Mouse (Mus musculus) heart, postnatal 25 days (tissue): ENCODE data around the gene Pikfyve. TPM values are rescaled to one million over a fixed set of nuclear protein-coding genes. Genes with fewer than 3 reads are reported as not detected.

Source experiments
- DNase-seq: peaks from one replicate; pipeline ENCODE4 v3.0.0; 2022; ENCODE audit warnings: low spot score
- intact Hi-C: fragments of 180-260 bp; cut with DNase I; formaldehyde crosslinking; loops from one replicate; pipeline ENCODE4 v1.15.1; 2025
- total RNA-seq, 2 experiments: library from RNA; stranded (reverse); gene quantifications; 2 replicates each; pipeline ENCODE4 v1.2.3; 2021

Gene Pikfyve
- total RNA-seq = 10 to 100 TPM; 10.5 to 11.2 TPM

DNA sequence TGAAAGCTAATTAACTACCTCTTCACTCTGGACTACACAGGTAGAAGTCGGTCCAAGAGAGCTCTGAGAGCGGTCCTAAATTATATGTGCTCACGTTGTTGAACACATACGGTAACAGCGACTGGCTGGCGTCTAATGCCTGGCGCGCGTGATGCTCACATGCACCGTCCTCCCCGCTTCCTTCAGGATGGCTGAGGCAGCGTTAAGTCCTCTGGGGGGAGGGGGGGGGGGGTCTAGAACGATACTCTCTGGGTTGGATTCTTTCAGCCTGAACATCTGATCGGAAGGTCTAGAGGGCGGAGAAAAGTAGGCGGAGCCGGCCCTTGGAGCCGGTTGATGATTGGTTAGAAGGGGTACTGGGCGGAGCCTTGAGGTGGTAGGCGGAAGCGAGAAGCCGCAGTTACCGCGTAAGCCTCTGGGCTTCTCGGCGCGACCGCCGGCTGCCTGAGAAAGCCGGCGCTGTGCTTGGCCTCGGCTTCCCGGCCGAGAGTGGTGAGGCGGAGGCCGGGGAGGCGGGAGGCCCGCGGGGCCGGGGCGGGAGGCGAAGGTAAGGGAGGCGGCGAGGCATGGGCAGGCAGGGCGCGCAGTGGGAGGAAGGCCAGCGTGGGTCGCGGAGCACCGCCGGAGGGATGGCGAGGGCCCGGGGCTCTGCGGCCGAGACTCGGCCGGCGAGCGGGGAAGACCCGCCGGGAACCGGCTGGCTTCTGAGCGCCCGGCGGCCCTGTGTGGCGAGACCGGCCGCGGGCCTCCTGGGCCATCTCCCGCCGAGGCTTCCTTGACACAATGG is at the start of gene Pikfyve, which contains the start of gene Idh1:
Pikfyve (plus strand) TSS at position 397 of the 787 bp plus-strand sequence.
Idh1 (minus strand) TSS at position 214 of the 787 bp plus-strand sequence.
- intact Hi-C loops = no loop called here

DNA sequence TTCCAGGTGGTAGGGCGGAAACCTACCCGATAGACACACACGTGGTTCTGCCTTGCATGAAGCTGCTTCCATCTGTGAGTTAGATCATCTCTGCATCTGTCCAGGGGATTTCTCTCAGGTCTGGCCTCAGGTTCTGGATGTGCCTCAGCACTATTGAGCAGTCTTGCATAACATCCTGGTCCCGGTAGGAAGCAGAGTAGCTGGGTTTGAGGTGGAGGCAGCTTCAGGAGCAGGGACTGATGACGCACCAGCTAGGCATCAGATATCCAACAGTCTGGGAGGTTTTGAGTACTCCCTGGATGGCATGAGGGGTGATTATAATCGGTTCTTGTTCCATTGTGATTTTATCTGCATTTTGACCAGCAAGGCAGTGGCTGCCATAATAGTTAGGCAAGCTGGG is 48.9 kb upstream of the Pikfyve start:
- intact Hi-C loops = no loop called here
- DNase-seq = no peak

More for the DNA sequence above, at the start of gene Pikfyve, which contains the start of gene Idh1:
- peak; percentile 94 for DNase-seq

DNA sequence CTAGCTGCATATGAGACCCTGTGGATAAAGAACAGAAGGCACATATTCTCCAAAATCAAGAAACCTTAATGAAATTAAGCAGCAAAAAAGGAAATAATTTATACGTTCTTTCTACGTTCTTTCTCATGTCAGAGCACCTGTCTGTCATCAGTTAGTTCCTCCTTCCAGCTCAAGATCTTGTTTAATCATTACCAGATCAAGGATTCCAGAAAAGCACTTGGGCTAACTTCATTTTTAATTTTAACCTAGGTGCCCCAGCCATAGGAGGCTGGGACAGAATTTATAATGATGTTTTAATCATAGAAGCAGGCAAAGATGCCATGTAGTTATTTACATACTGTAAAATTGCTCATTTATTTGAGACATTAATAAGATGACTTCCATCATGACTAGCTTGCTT is 41.7 kb upstream of the Pikfyve start:
- DNase-seq = no peak
- intact Hi-C loops = no loop called here

DNA sequence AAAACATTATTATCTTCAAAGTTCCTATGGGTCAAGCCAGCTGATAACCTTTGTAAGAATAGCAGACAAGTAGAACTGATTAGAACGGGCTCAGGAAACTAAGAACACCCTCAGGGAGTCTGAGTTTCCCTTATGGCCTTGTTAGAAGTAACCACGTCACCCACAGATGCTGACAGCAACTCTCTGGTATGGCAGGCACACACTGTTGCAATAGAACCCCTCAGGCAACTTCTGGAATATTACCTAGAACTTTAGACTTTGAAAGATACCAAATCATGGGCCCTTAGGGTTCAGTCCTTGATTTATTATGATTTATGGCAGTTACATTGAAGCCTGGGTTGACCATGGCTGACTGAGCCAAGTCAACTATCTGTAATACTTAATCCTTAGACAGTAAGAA is 39.9 kb upstream of the Pikfyve start:
- DNase-seq = no peak
- intact Hi-C loops = no loop called here

DNA sequence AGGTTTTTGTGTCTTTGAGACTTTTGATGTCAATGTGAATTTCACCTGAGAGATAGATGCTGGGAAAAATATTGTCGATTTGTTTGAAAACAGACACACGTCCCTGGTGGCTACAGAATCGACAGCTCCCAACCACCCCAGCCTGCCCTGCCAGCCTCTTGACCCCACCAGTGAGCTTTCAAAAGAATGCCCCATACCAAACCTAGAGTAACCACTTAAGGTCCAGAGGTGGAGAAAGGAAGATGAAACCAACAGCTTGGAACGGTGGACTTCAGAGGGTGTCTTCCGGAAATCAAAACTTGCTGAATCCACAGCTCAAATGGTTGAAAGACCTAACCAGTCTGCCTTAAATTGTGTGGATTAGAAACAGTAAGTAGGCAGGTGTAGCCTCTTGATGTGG is 39.2 kb upstream of the Pikfyve start:
- intact Hi-C loops = no loop called here
- no peak for DNase-seq

DNA sequence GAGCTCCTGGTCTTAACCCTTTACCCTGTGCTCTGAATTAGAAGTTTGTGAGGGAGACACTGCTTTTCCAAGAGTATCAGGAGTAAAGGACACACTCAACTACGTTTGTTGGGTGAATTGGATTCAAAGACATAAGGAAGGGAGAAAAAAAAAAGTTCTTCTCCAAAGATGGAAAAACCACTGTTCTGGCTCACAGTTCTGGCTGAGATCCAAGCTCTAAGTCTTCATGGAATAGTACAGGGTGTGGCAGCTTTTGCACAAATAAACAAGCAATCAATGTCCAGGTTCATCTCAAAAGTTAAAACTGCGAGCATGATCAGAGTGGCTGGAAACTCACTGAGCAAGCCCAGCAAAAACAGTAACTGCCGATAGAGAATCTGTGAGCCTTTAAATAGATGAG is 38.5 kb upstream of the Pikfyve start:
- intact Hi-C loops = no loop called here
- DNase-seq = no peak

DNA sequence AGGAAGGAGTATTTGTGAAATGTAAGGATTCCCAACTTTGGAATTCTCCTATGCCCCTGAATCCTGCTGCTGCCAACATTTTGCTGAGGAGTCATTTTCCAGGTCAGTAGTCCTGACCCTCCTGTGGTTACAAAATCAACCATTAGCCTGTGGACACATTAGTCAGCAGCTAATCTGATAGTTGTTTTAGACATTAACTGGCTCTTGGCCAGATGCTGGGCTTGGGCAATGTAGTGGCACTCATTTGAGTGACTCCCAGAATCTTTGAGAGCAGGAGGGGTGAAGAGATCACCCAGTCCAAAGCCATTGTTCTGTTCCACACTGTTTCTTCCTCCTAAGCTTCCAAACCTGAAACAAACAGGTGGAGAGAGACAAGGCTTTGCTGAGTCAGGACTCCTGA is 31.7 kb upstream of the Pikfyve start:
- intact Hi-C loops = no loop called here

DNA sequence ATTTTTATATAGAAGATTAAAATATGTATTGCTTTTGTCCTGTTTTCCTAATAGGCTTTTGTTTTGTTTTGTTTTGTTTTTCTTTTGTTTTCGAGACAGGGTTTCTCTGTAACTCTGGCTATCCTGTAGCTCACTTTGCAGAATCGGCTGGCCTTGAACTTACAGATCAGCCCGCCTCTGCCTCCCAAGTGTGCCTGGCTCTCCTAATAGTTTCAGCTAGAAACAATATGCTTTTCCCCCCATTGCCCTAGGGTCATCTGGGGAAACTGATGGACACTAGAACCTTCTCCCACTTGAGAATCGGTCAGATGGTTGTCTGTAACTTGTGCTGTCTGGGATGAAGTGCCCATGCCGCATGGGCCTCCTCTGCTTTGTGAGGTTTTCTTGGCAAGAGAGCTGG is 30.4 kb upstream of the Pikfyve start:
- no peak for DNase-seq
- intact Hi-C loops = no loop called here

More for the DNA sequence above, 31.7 kb upstream of the Pikfyve start:
- DNase-seq = no peak

DNA sequence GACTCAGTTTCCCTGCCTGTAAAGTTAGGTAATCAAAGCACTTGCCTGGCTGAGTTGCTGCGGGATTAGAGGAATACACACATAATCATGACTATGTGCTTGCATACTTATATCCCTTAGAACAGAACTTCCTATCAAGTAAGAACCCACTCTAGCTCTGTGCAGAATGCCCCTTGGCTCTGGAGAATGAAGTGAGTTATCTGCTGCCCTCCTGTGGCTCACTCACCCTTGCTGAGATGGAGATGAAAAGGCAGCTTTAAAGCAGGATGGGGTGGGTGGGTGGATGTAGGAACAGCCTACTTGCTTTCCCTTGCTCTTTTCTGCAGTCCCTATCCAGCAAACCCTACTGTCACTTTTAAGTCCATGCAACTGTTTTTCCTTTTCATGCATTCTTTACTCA is 24.3 kb upstream of the Pikfyve start:
- intact Hi-C loops = no loop called here
- DNase-seq = no peak

DNA sequence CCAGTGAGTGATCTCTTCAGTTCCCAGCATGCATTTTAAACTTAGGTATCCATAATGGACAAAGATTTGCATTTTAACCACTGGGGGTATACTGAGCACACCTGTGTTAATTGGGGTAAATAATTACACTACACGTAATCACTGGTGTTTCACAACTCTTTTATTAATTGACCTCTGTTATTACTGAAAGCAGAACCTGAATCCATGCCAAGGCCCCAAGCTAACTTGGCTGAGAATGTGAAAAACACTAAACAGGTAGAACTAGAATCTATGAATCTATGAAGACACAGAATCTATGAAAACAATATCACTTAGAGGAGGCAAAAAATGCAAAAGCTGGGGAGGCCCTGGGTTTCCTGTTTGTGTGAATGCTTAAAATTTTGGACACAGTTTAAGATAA is 19.0 kb upstream of the Pikfyve start:
- DNase-seq = no peak
- intact Hi-C loops = no loop called here

DNA sequence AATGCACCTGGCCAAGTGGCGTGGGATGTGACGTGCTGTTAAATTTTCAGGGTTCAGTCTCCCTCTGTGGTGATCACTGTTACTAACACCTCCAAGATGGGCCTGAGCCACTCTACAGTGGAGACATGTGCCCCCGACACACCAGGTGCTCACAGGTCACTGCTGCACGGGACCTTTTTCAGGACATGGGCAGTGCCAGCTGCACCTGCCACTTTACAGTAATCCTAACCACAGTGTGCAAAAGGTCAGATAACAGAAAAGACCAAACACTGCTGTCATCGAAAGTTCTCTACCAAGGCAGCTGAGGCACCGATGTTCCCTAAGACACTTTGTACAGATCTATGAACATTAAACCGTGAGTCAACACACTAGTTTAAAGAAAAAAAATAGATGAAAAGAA is 16.9 kb upstream of the Pikfyve start:
- no peak for DNase-seq
- intact Hi-C loops = no loop called here

DNA sequence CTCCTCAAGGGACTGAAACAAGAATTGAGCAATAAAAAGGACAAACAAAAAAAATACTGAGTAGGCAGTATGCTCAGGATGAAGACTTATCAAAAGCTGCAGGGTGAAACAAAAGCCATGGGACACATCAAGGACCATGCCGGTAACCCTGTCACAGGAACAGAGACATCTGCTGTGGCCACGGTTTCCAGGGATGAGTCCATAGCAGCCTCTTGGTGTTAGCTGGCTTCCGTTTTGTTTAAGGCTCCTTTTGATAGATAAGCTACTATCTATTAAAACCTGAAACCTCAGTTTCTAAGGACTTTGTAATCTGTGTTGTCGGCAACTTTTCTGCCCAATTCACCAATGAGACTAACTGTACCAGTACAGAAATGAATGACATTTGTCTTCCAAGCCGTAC is 16.5 kb upstream of the Pikfyve start:
- intact Hi-C loops = no loop called here
- no peak for DNase-seq

DNA sequence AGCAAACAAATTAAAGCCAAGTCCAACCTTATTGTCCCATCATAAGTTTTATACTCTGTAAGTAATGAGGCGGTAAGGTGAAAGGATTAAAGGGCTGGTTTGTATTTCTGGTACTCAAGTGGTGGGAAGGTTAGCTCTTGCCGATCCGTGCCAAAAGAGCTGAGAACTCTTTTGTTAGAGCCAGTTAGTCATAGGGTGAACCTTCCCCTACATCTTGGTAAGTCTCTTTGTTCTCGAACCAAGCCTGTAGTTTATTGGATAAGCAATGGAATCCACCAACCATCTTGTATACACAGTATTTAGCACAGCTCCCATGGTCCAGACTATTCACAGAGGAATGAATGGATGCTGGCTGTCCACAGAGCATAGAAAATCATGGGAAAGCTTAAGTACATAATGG is 14.9 kb upstream of the Pikfyve start:
- intact Hi-C loops = no loop called here
- DNase-seq = no peak

DNA sequence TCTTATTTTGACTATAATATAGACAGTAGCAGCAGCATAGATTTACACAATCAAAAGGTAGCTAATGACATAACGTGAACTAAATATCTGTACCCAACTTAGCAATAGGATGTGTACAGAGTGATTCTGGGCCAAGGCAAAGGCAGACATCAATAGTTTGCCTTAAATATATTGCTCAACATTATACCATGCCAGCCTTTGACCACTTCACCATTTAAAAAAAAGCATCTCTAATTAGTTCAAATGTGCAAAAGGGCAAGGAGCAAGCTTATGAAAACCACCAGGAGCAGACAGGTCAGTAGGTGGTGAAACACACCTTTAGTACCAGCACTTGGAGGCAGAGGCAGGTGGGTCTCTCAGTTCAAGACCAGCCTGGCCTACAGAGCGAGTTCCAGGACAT is 12.8 kb upstream of the Pikfyve start:
- intact Hi-C loops = no loop called here
- DNase-seq = no peak

DNA sequence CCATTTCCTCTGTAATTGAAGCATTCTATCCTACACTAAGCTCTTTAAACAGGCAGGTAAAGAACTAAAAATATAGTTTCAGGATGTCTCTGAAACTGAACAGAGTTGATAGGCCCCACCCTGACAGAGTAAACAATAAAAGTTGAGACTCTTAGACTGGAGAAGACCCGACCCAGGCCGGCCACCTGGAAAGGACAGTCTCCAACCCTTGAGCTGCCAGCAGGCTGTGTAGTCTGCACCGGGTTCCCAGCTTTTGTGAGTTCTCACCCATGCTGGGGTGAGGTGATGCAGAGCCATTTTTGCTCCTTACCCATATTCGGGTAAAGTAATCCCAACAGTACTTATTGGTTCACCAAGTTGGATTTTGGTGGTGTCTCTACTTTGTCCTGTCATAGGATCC is 10.3 kb upstream of the Pikfyve start:
- intact Hi-C loops = no loop called here
- no peak for DNase-seq

DNA sequence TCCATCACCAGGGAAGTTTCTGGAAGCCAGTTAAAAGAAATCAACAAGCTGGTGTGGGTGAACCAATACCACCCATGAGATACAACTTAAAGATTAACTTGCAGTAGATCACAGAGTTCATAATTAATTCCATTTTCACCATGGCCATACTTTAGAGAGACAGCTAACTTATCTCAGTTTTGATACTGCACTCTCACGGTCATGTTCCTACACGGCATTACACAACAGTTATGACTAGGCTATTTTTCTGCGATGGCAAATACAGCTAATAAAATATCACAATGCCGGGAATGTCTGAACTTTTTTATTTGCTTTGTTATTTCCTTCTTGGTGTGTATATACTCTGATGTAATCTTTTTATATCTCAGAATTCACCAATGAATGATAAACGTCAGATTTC is 9.6 kb upstream of the Pikfyve start:
- intact Hi-C loops = no loop called here
- DNase-seq = no peak

DNA sequence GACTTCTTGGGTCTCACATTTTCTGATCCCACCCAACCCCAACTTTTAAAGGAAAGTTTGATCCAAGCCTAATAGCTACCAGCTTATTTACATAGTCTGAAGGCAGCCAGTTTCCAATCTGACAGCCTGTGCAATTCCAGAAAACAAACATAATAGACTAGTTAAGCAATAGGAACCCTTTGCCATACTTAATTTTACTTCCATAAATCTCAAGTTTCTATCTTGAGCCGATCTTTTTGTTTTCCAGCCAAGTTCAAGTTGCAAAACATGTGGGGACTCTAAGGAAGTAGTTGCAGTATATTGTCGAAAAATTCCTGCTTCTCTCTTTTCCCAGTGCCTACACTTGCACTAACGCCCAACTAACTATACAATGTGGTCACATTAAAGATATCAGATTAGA is 9.0 kb upstream of the Pikfyve start:
- intact Hi-C loops = no loop called here
- no peak for DNase-seq

DNA sequence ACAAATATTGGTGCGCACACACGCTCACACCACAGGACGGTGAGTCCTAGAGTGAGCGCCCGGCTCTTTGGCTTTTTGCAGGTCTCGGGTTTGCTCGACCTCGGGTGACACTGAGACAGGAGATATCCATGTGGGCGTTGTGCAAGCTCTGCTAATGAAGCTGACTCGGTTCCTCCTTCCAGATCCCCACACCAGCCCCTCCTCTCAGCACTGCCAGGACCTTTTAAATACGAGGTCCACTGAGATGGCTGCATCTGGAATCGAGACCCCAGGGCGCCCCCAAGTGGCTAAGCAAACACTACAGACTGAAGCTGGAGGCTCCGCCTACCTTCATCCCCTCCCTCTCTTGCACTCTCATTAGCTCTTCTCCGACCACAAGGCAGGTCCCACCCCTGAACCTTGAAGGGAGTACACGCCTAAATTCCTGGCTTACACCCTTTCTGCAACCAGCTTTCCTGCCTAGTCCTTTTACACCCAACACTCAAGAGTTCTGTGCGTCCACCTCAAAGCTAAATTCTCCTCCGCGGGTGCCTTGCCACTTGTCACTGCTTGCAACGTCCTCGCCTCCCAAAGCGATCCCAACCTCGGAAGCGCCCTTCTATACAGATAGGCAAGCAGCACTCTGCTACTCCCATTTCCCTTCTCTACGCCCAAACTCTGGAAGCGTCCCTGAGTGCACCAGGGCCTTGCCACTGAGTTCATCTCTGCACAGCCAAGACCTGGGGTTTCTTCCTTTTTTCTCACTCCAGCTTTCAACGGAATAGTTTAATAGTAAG is 8.2 kb upstream of the Pikfyve start:
- DNase-seq = peak; percentile 93
- intact Hi-C loops = loop anchor here (2.0 kb wide), 2 partner anchors 66 to 132 kb away; no protein-coding TSS in a partner anchor

DNA sequence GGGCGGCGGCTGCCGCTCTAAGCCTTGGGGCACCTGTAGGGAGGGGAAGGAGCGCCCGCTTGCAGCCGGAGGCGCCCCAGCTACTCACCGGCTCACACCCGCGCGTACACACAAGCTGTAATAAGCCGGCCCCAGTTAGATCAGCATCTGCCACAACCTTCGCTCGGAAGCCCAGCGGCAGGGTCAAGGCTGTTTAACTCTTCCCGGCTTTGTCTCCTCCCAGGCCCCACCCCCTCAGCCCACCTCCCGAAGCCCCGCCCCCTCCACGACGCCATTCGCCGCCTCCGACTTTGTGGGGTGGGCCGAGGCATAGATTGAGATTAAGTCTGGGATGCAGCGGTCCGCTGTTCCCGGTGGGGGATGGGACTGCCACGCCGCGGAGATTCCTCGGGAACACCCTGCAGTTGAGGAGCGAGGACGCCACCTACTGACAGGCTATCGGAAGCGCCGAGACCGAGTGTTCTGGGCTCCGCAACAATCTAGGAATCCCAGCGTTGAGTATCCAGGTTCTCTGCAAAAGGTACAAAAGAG is 7.5 kb upstream of the Pikfyve start:
- DNase-seq = peak; percentile 95
- intact Hi-C loops = loop anchor here (2.0 kb wide), 2 partner anchors 66 to 132 kb away; no protein-coding TSS in a partner anchor

DNA sequence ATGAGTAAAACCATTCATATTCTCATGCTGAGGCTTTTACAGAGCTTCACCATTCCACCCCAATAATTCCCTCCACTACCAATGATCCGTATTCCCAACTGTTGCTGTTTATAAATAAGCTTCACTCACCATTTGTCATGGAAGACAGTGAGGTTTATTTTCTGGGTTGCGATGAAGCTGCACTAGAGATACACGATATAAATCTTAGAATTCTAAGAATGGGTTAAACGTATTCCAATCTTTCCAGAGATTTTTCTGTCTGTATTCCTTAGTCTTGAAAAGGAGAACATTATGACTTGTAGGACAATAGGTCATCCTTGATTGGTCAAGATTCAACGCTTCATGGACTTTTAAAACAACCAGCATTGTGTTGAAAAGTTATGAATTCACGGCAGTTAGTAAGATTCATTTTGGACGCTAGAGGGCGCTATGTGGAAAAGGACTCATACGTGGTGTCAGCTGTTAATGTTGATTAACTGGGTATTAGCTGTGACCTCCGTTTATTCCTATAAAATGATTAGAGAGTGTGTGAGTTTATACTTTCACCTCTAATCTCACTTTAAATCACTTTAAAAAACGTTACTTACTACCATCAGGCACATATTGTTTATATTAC is 6.7 kb upstream of the Pikfyve start:
- no peak for DNase-seq
- intact Hi-C loops = loop anchor here (2.0 kb wide), 2 partner anchors 67 to 133 kb away; no protein-coding TSS in a partner anchor
